Mouse (Mus musculus): Measurements from ENCODE around the gene Dnlz.

GRCm38 (mm10) chr2:26372396-26372795 is 20.5 kb upstream of the Dnlz start:
- TF ChIP-seq POLR2A (IDR thresholded peaks at IDR 0.05; ENCODE audit: low read depth, low read length) = no peak
- TF ChIP-seq CTCF (IDR thresholded peaks at IDR 0.05; ENCODE audit: extremely low read depth, insufficient read depth, insufficient read length, insufficient replicate concordance) = no peak
